Mouse (Mus musculus) left cerebral cortex, postnatal 25 days (tissue): ENCODE data around the gene Nupl1. TPM values are rescaled to one million over a fixed set of nuclear protein-coding genes. Genes with fewer than 3 reads are reported as not detected.

Experiments
- DNase-seq, 2 experiments: peaks; one replicate each; pipeline ENCODE4 v3.0.0; 2022; ENCODE audit warnings: low spot score in 2 of 2, mixed read lengths in 1 of 2
- intact Hi-C: fragments of 180-260 bp; cut with DNase I; formaldehyde crosslinking; loops from one replicate; pipeline ENCODE4 v1.15.1; 2025
- total RNA-seq, 2 experiments: library from RNA; stranded (reverse); gene quantifications; 2 replicates each; pipeline ENCODE4 v1.2.3; 2021

The Nupl1 gene
- under 1 TPM in 1 of 2 experiments, not detected in 1; 0.16 TPM for total RNA-seq

DNA sequence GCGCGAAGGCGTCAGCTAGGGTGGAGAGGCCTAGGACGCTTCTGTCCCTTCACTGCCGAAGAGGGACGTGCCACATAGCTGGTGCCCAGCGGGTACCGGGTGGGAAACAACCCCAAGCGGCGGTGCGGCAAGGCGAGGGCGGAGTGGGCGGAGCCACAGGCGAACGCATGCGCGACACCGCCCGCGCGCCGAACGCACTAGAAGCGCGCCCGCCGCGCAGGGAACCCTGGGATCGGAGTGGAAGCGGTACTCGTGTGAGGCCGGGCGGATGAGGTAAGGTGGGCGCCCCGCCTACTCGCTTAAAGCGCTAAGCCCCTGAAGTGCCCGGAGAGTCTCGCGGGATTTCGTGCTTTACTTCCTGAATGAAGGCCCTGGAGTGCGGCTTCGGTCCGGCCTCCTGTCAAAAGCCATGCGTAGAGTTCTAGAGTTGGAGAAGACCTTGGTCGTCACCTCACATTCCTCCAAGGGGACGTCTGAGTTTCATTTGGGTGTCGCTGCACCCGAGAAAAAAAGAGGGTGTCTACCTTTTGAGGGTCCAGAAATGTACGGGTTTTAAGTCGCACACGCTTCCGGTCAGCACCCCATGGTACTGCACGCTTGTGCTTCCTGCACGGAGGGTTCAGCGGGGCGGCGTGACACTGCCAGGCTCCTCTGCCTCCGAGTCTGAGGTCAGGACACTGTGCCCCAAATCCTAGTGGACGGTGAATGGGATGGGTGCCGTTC lies at the start of gene Nupl1, which contains the start of gene Gm49336:
TSS of gene Nupl1 (minus strand) at position 151 of the 723 bp plus-strand sequence.
TSS of gene Gm49336 (minus strand) at position 227 of the 723 bp plus-strand sequence.
- intact Hi-C loops: loop anchor here (1.0 to 5.0 kb wide), 4 partner anchors 14 to 446 kb away; partner anchors contain the start of gene Mtmr6
- peak; percentile 99 for DNase-seq

DNA sequence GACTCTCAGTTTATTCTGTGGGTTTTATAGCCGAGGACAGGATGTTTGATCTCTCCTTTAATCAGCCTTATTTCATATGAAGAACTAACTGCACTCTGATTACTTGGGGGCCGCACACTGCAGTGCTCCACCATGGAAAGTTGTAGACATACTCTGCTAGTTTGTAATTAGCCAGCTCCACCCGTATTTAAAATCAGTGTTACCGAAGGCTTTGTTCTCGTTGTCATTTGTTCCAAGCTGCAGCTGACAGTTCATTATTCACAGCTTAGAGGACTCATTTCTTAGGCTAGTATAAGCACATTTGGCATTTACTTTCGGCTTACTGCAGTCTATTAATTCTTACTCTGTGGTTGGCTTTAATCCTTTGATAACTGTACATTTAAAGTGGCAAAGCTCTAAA lies 49.8 kb upstream of the Nupl1 start:
- intact Hi-C loops: loop anchor here (2.0 kb wide), 1 partner anchor 78 kb away; no protein-coding TSS in a partner anchor
- DNase-seq: no peak

DNA sequence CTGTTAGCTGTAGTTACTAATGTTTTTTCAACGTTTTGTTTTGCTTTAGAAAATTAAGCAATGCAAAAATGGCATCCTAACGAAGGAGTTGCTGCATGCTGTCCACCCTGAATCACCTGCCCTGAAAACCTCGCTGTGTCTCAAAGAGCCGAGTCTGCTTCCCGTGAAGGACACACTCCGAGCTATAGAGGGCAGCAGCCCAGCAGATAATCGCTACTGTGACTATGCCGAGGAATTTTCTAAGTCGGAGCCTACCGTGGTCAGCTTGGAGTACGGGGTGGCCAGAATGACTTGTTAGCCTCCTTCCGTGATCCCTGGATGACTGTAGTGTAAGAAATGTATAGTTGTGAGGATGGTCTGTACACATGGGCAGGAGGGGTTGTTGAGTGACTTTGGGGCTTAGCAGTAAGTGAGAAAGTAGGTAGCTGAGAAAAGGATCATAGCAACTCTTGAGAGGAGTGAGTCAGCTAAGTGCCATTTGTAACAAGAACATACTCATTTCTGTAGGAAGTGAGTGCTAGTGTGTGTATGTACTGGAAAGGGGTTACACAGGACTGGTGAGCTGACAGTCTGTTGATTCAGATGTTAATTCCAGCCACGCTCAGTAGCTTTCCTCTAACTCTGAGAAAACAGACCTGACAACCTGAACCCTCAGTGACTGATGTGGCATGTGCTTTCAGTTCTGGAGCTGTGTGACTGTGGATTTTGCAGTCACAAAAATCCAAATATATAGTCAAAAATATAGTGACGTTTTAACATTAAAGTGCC lies 49.2 kb upstream of the Nupl1 start:
- intact Hi-C loops: loop anchor here (2.0 kb wide), 1 partner anchor 78 kb away; no protein-coding TSS in a partner anchor
- peak in 1 of 2 experiments; percentile 39 for DNase-seq

DNA sequence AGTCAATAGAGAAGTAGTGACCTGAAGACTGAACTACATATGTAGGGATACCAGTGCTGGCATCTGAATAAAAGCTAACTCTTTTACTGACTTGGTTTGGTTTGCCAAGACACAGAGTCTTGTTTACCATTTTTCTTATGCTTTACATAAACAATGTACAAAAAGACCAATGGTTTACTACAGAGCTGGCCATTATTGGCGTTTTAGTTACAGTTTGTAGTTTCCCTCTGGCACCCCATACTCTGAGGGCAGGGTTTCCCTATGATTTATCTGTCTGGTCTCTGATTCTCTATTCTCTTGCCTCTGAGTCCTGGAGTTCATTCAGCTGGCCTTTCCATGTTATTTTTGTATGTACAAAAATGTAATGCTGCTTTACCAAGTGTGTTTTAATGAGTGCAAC lies 44.3 kb upstream of the Nupl1 start:
- no peak for DNase-seq
- intact Hi-C loops: no loop called here

DNA sequence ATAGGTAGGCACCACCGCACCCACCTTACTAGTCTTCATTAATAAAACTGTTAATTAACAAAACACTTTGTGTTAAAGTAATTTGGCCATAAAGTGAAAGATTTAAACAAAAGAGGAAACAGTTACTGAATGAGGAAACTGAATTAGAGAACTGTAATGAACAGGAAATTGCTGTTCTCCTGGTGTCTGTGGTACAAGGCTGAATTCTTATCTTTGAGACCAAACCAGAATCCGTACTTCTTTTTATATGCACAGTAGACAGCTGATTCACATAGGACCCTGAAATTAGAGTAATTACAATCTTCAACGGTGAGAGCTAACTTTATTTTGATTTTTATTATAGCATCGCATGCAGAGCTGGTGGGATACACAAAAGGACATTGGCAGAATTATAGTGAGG lies 39.1 kb upstream of the Nupl1 start:
- no peak for DNase-seq
- intact Hi-C loops: no loop called here

DNA sequence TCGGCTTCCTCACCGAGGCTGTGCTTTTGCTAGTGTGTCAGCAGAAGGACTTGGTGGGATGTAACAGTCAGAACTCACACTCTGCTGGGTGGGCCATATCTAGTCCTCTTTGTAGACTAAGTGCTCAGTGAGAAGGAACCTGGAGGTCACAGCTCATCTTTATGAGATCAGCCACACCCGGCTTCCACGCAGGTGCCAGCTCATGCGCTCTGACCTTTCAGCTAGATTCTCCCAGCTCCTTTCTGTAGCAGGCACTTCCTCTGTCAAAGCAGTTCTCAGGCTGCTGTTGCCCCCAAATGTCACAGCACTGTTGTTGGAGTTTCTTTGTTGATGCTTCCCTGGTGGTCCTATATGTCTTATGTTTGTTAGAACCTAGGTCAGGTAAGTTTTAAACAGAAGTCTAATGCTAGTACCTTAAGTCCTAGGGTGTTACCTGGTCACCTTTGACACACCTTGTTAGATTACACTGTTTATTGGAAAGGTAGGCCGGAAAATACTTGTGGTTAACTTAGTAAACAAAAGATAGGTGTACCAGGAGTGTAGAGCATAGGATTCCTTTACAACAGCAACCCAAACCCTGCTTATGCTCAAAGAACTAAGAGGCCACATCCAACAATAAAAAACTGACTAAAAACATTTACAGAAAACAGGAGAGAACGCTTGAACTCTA lies 35.1 kb upstream of the Nupl1 start:
- intact Hi-C loops: no loop called here
- no peak for DNase-seq

DNA sequence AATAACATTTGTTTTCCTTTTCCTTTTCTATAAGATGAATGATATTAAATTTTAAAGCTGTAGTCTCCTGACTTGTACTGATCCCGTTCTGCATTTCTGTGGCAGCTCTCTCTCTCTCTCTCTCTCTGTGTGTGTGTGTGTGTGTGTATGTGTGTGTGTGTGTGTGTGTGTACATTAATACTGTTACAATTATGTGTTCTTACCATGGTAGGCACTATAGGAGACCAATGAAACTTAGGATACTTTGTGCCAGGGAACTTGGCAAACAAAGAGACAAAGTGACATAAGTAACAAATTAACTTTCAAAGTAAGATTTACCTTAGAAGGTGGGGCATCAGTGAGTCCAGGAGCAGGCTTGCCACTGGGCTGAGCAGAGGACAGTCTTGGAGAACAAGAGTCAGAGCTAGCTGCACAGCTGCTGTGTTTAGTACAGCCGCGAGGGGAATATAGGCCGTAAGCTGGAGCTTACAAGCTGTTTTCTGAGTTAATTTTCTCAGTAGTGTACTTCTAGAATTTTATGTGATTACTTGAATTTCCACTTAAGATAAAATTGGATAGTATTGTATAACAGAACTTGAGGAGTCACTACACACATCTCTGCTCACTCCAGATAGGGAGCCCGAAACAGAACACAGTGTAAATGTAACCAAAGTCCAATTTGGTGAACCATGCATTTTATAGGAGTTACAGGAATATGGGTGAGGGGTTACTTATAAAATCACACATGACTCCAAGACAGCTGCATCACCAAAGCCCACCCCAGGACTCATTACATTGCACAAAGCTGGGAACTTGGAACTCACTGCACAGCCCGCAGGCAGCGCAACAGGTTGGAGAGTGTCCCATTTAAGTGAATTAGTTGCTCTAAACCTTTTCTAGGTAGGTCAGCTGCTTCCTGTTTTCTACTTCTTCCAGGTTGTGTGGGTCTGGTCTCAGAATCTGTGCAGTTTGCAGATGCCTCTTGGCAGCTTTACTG lies 24.4 kb upstream of the Nupl1 start:
- intact Hi-C loops: no loop called here
- no peak for DNase-seq

DNA sequence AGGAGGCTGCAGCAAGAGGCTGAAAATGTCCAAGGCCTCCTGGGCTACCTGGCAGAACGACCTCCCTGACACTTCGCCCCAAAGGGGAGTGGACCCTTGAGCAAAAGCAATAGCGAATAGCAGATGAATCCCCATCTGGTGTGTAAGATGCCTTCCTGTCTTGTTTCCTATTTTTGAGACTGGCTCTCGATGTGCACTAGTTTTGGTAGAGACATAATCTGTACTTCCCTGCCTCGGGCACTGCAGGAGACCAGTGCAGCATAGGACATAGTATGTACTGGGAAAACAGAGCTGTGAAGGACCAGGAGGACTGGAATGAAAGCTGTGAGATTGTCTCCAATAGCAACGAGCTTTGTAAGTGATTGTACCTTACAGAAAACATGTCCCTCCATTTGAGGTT lies 22.1 kb upstream of the Nupl1 start:
- intact Hi-C loops: no loop called here
- no peak for DNase-seq

DNA sequence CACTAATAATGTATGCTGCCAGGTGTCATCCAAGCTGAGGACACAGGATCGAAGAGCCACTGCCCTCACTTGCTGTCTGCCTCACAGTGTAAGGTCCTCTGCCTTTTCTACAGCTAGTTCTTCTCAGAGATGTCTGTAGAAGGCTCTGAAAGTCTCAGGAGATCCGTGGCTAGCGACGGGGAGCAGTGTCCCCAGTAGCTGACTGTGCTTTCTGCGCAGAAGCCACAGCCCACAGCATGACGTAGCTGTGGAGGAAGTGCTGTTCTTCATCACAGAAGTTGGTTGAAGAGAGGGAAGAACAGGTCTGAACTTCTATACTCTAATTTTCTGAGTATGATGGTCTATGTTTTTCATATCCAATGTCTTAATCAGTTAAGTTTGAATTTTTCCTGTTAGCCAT lies 18.1 kb upstream of the Nupl1 start:
- intact Hi-C loops: loop anchor here (5.0 kb wide), 1 partner anchor 108 kb away; no protein-coding TSS in a partner anchor

DNA sequence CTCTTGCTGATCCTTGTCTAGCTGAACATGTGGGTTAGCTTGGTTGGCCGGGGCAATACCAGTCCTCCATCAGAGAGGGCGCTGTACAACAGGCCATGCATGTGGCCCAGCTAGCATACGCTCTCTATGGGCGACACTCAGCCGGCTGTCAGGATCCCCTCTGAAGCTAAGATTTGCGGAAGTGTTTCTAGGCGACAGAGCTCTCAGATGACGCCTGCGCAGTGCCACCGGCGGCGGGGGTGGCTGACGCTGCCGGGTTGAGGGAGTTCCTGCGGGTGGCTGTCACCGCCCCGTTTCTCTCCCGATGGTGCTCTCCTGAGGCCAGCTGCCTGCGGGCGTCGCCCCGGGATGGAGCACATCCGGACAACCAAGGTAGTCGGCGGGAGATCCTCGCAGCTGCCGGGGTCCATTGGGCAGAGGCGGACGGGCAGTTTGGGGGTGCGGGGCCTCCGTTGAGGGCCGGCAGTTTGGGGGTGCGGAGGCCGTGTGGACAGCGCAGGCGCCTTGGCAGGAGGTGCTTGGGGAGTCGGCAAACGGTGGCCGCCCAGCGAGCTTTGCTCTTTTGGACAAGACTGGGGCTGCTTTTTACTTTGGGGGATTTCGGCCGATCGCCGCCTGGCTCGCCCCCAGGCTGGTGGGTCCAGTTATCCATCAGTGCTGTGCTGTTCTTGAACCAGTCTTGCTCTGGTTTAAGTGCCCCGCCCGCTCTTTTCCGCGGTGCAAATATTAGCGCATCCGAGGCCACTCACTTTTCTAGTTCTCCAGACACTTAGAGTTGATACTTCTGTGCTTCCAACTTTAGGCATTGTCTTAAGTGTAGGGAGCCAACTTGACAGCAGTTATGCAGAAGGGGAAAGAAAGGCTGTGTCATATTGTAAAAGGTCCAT lies 14.0 kb upstream of the Nupl1 start, which contains the start of gene Mtmr6:
TSS of gene Mtmr6 (plus strand) at position 239 of the 887 bp plus-strand sequence.
- intact Hi-C loops: loop anchor here (1.0 to 5.0 kb wide), 3 partner anchors 14 to 170 kb away; partner anchors contain the start of genes Gm49336 and Nupl1
- peak; percentile 95 to 98 for DNase-seq

More for the DNA sequence above, 18.1 kb upstream of the Nupl1 start:
- no peak for DNase-seq

DNA sequence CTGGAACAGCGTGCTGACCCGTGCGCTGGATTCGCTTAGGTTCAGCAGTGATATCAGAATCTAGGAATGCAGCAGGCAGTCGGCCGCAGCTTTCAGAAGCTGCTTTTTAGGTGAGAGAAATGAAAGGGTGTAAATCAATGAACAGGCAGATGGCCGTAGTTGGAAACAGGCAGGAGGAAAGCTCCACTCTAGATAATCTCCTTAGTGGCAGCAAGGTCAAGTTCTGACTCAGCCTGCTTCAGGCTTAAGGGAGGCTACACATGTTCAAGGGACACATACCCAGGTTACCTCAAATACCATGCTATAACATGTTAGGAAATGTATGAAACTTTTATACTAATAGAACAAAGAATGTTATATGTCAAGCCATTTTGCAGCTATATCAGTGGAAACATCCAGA lies 11.1 kb upstream of the Nupl1 start:
- intact Hi-C loops: no loop called here
- DNase-seq: no peak

DNA sequence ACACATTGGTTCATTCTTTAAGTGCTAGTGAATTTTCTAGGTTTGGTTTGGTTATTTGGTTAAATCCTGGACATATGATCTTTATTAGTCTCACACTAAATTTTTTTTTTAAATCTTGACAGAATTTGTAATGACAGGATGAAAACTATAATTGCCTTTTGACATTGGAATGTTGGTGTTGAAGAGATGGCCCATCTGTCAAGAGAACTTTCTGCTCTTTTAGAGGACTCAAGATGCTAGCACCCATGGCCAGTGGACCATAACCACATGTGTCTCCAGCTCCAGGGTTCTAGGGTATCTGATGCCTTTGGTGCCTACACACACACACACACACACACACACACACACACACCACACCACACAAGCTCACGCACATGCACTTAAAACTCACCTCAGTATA lies 6.6 kb upstream of the Nupl1 start:
- intact Hi-C loops: no loop called here
- DNase-seq: no peak

DNA sequence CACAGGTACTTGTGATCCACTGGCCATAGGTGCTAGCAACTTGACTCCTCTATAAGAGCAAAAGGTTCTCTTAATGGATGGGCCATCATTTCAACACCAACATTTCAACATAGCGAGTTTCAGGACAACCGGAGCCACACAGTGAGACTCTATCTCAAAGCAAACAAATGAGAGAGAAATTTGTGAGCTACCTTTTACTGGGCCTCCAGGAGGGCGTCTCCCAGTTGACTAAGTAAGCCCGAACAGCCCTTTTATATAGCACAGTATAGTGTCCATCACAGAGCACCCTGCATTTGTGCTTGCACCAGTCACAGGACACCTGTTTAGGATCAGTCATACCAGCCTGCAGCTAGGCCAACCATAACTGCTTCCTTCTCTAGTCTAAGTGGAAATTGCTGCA lies 5.9 kb upstream of the Nupl1 start:
- no peak for DNase-seq
- intact Hi-C loops: no loop called here

DNA sequence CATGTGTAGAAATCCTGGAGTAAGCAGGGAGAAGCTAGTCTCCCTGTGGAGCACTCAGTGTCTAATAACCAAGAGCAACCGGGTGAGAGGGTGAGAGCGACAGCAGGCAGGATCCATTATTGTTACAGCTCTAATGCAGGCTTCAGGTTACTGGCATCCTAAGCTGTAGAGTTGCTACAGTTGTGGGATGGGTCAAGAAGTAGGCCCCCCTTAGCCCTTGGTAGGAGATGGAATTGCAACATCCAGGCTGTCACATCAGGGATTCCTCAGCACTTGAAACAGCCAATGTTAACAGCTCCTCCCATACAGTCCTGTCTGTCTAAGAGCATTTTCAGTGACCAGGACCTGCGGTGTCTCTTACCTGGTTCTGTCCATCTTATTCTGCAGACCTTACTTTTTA lies 5.1 kb upstream of the Nupl1 start:
- no peak for DNase-seq
- intact Hi-C loops: no loop called here

DNA sequence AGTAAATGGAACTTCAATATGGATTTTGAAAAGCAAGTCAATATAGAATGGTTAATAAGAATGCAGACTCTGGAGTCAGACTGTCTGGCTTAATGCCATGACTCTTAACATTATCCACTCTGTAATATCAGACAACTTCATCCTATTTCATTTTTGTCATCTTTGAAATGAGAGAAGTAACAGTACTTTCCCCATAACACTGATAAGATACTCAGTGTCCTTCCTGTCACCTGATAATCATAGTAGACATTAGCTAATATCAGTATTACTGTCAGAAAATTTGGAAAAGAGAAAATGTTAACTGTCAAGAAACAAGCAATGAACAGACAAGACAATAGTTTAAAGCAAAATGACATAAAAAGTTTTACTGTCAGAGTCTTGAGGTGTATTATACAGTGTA lies 3.5 kb upstream of the Nupl1 start:
- intact Hi-C loops: loop anchor here (5.0 kb wide), 2 partner anchors 128 to 443 kb away; no protein-coding TSS in a partner anchor
- no peak for DNase-seq

DNA sequence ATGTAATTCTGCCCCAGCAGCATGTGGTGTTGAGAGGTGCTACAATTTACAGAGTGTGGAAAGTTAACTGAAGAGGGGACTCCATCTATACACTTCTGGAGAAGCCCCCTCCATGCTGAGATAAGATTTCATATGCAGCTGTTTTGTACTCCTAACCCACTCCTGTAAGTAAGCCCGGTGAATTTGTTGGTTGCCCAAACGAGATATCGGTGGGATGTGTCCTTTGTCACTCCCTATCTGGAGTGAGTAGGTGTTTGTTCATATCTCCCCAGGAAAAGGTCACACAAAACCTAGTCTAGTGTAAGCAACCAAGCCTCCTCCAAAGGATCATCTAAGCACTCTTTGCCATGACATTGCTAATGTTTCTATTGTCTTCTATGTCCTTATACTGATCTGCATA lies 2.2 kb upstream of the Nupl1 start:
- DNase-seq: no peak
- intact Hi-C loops: loop anchor here (5.0 kb wide), 2 partner anchors 129 to 444 kb away; no protein-coding TSS in a partner anchor
